Mouse (Mus musculus): ENCODE measurements around the gene Oxld1. TPM values are rescaled to one million over a fixed set of nuclear protein-coding genes. Genes with fewer than 3 reads are reported as not detected.
A peak's percentile ranks its signal among the peaks of the same experiment; 100 is the strongest.

Oxld1 gene
- polyA plus RNA-seq, 1 experiment from 2014 or later, result 12.2 TPM

- Histone ChIP-seq H3K9ac (replicated peaks; ENCODE audit: low read length) (peak overlapping the region; percentile 98), H3K4me2 (ENCODE audit: low read depth, low read length) (peak overlapping the region; percentile 86), H3K4me3 (ENCODE audit: low read depth, low read length) (peak overlapping the region; percentile 99), H3K27ac (replicated peaks; ENCODE audit: low read depth, low read length) (0 out of 2 replicates have a peak overlapping the region, but pooled peaks have one; percentile 65), H3K36me3 (replicated peaks; ENCODE audit: control insufficient read depth, insufficient read depth, low read depth, low read length) (peaks cover 2% of the 10 kb centered on the region; the same call in 1 of the 2 replicates), H3K9me3 (replicated peaks; ENCODE audit: control insufficient read depth, low read length) (no peaks in the 10 kb centered on the region), H3K27me3 (ENCODE audit: control insufficient read depth, insufficient read depth, low read length) (no peaks in the 10 kb centered on the region), H3K4me1 (ENCODE audit: control insufficient read depth, insufficient read depth, low read length) (no peaks in the 10 kb centered on the region)
- DNase-seq (ENCODE audit: low spot score) (no peak), ATAC-seq (replicated peaks; ENCODE audit: insufficient number of reproducible peaks, low FRiP score, low TSS enrichment, low read depth) (no peak)
- 30% methylated on average over 12 of the region's 12 CpGs for WGBS
Measured at GRCm38 (mm10) chr11:120437857-120438385, 19.9 kb downstream of the Oxld1 start.

GRCm38 (mm10) chr11:120437152-120437856 is 20.6 kb downstream of the Oxld1 start, which contains the start of gene Nploc4:
Nploc4 (minus strand) TSS chr11:120437708.
- 0% methylated on average over 66 of the region's 77 CpGs for WGBS
- Histone ChIP-seq H3K27ac (replicated peaks; ENCODE audit: low read depth, low read length) (peak within 1 kb of the TSS; percentile 65), H3K27me3 (ENCODE audit: control insufficient read depth, insufficient read depth, low read length) (no peaks in the 10 kb centered on the region), H3K4me3 (ENCODE audit: low read depth, low read length) (peak within 1 kb of the TSS; percentile 99), H3K4me2 (ENCODE audit: low read depth, low read length) (peak within 1 kb of the TSS; percentile 86), H3K36me3 (replicated peaks; ENCODE audit: control insufficient read depth, insufficient read depth, low read depth, low read length) (peaks cover 7% of the 10 kb centered on the region), H3K9ac (replicated peaks; ENCODE audit: low read length) (peak within 1 kb of the TSS; percentile 98), H3K4me1 (ENCODE audit: control insufficient read depth, insufficient read depth, low read length) (no peaks in the 10 kb centered on the region), H3K9me3 (replicated peaks; ENCODE audit: control insufficient read depth, low read length) (no peaks in the 10 kb centered on the region)
- DNase-seq (ENCODE audit: low spot score) (peak; percentile 93), ATAC-seq (replicated peaks; ENCODE audit: insufficient number of reproducible peaks, low FRiP score, low TSS enrichment, low read depth) (peak; percentile 80)

GRCm38 (mm10) chr11:120426727-120427126 is 31.1 kb downstream of the Oxld1 start:
- DNase-seq (ENCODE audit: low spot score), result no peak
- H3K27ac ChIP-seq (replicated peaks; ENCODE audit: low read depth, low read length), result no peak overlapping the region
- H3K27me3 ChIP-seq (ENCODE audit: control insufficient read depth, insufficient read depth, low read length), result no peaks in the 10 kb centered on the region
- H3K4me3 ChIP-seq (ENCODE audit: low read depth, low read length), result no peak overlapping the region
- WGBS, result 94% methylated on average over 3 of the region's 3 CpGs
- H3K9me3 ChIP-seq (replicated peaks; ENCODE audit: control insufficient read depth, low read length), result no peaks in the 10 kb centered on the region
- peaks cover 22% of the 10 kb centered on the region for H3K36me3 ChIP-seq (replicated peaks; ENCODE audit: control insufficient read depth, insufficient read depth, low read depth, low read length)
- H3K4me2 ChIP-seq (ENCODE audit: low read depth, low read length), result no peak overlapping the region
- no peak overlapping the region for H3K9ac ChIP-seq (replicated peaks; ENCODE audit: low read length)
- no peaks in the 10 kb centered on the region for H3K4me1 ChIP-seq (ENCODE audit: control insufficient read depth, insufficient read depth, low read length)
- ATAC-seq (replicated peaks; ENCODE audit: insufficient number of reproducible peaks, low FRiP score, low TSS enrichment, low read depth), result no peak

- no peak overlapping the region for H3K4me3 ChIP-seq (ENCODE audit: low read depth, low read length)
- 71% methylated on average over 9 of the region's 9 CpGs for WGBS
- H3K4me2 ChIP-seq (ENCODE audit: low read depth, low read length), result no peak overlapping the region
- no peaks in the 10 kb centered on the region for H3K27me3 ChIP-seq (ENCODE audit: control insufficient read depth, insufficient read depth, low read length)
- peaks cover 20% of the 10 kb centered on the region for H3K36me3 ChIP-seq (replicated peaks; ENCODE audit: control insufficient read depth, insufficient read depth, low read depth, low read length)
- H3K9ac ChIP-seq (replicated peaks; ENCODE audit: low read length), result no peak overlapping the region
- no peaks in the 10 kb centered on the region for H3K4me1 ChIP-seq (ENCODE audit: control insufficient read depth, insufficient read depth, low read length)
- DNase-seq (ENCODE audit: low spot score), result peak; percentile 83
- ATAC-seq (replicated peaks; ENCODE audit: insufficient number of reproducible peaks, low FRiP score, low TSS enrichment, low read depth), result no peak
- H3K27ac ChIP-seq (replicated peaks; ENCODE audit: low read depth, low read length), result no peak overlapping the region
- no peaks in the 10 kb centered on the region for H3K9me3 ChIP-seq (replicated peaks; ENCODE audit: control insufficient read depth, low read length)
Measured at GRCm38 (mm10) chr11:120423569-120424295, 34.1 kb downstream of the Oxld1 start.

GRCm38 (mm10) chr11:120422651-120423568 is 35.0 kb downstream of the Oxld1 start:
- DNase-seq (ENCODE audit: low spot score) (no peak), ATAC-seq (replicated peaks; ENCODE audit: insufficient number of reproducible peaks, low FRiP score, low TSS enrichment, low read depth) (no peak)
- Histone ChIP-seq H3K27me3 (ENCODE audit: control insufficient read depth, insufficient read depth, low read length) (no peaks in the 10 kb centered on the region), H3K27ac (replicated peaks; ENCODE audit: low read depth, low read length) (no peak overlapping the region), H3K9me3 (replicated peaks; ENCODE audit: control insufficient read depth, low read length) (no peaks in the 10 kb centered on the region), H3K4me2 (ENCODE audit: low read depth, low read length) (no peak overlapping the region), H3K36me3 (replicated peaks; ENCODE audit: control insufficient read depth, insufficient read depth, low read depth, low read length) (peaks cover 15% of the 10 kb centered on the region), H3K4me3 (ENCODE audit: low read depth, low read length) (no peak overlapping the region), H3K9ac (replicated peaks; ENCODE audit: low read length) (no peak overlapping the region), H3K4me1 (ENCODE audit: control insufficient read depth, insufficient read depth, low read length) (no peaks in the 10 kb centered on the region)
- 90% methylated on average over 13 of the region's 13 CpGs for WGBS

GRCm38 (mm10) chr11:120418592-120418991 is 39.3 kb downstream of the Oxld1 start:
- H3K27me3 ChIP-seq (ENCODE audit: control insufficient read depth, insufficient read depth, low read length), result no peaks in the 10 kb centered on the region
- WGBS, result 94% methylated on average over 1 of the region's 1 CpGs
- DNase-seq (ENCODE audit: low spot score), result no peak
- no peak overlapping the region for H3K9ac ChIP-seq (replicated peaks; ENCODE audit: low read length)
- H3K36me3 ChIP-seq (replicated peaks; ENCODE audit: control insufficient read depth, insufficient read depth, low read depth, low read length), result peaks cover 19% of the 10 kb centered on the region
- no peaks in the 10 kb centered on the region for H3K9me3 ChIP-seq (replicated peaks; ENCODE audit: control insufficient read depth, low read length)
- H3K4me2 ChIP-seq (ENCODE audit: low read depth, low read length), result no peak overlapping the region
- no peak overlapping the region for H3K4me3 ChIP-seq (ENCODE audit: low read depth, low read length)
- no peak overlapping the region for H3K27ac ChIP-seq (replicated peaks; ENCODE audit: low read depth, low read length)
- no peak for ATAC-seq (replicated peaks; ENCODE audit: insufficient number of reproducible peaks, low FRiP score, low TSS enrichment, low read depth)
- no peaks in the 10 kb centered on the region for H3K4me1 ChIP-seq (ENCODE audit: control insufficient read depth, insufficient read depth, low read length)

GRCm38 (mm10) chr11:120417852-120418251 is 40.0 kb downstream of the Oxld1 start:
- no peak for DNase-seq (ENCODE audit: low spot score)
- H3K36me3 ChIP-seq (replicated peaks; ENCODE audit: control insufficient read depth, insufficient read depth, low read depth, low read length), result peaks cover 22% of the 10 kb centered on the region

More at GRCm38 (mm10) chr11:120417852-120418251, 40.0 kb downstream of the Oxld1 start:
- H3K4me2 ChIP-seq (ENCODE audit: low read depth, low read length), result no peak overlapping the region
- no peak overlapping the region for H3K9ac ChIP-seq (replicated peaks; ENCODE audit: low read length)
- no peaks in the 10 kb centered on the region for H3K9me3 ChIP-seq (replicated peaks; ENCODE audit: control insufficient read depth, low read length)
- no peak for ATAC-seq (replicated peaks; ENCODE audit: insufficient number of reproducible peaks, low FRiP score, low TSS enrichment, low read depth)
- no peaks in the 10 kb centered on the region for H3K4me1 ChIP-seq (ENCODE audit: control insufficient read depth, insufficient read depth, low read length)
- no peak overlapping the region for H3K27ac ChIP-seq (replicated peaks; ENCODE audit: low read depth, low read length)
- no peaks in the 10 kb centered on the region for H3K27me3 ChIP-seq (ENCODE audit: control insufficient read depth, insufficient read depth, low read length)
- H3K4me3 ChIP-seq (ENCODE audit: low read depth, low read length), result no peak overlapping the region
- 91% methylated on average over 7 of the region's 7 CpGs for WGBS

Measured in embryonic facial prominence, embryonic 11.5 days (tissue).